Mouse (Mus musculus): Measurements from ENCODE around the gene S100a13.

The S100a13 gene

DNA sequence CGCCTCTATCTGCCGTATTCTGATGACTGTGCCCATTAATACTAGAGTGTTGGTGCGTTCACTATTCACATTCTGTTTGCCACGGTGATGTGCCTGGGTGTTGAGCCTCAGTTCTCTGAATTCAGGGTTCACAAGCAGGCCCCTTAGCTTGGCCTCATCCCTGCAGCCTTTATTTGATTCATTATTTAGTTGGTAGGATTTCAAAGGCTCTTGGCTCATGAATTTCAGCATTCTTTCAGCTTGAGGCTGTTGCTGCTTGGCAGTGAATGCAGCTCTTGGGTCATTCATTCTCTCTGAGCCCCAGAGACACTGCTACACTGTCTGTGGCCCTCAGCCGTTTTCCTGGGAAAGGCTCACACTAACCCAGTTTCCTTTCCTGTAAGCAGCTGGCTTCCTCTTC, 41.7 kb downstream of the S100a13 start:
- no peak for DNase-seq

- no peak for DNase-seq
These were observed 45.9 kb downstream of the S100a13 start, which contains the start of gene S100a3 for GRCm38 (mm10) chr3:90560008-90560628. Gene S100a3, plus strand, starts transcription at chr3:90560578.
